Mouse (Mus musculus): ENCODE results near the gene Fbxl17.

DNA sequence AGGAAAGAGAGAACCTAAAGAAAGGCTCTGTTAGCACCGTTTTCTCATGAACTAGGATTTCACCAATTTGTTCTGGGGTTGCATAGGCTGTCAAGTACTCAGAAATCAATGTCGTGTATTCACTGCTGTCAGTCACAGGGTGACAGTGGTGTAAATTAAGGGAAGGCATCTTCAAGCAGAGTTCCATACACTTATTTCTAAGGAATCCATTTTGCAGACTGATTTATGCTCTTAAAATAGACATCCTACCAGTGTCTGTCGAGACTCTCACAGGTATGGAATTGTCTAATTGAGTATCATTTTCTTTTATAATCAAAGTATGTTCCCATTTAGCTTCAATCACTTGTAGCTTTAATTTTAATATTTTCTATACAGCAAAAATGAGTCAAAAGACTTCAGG, 189.8 kb downstream of the Fbxl17 start:
- no peak for TF ChIP-seq CTCF (IDR thresholded peaks at IDR 0.05; ENCODE audit: control insufficient read depth, insufficient read depth, insufficient replicate concordance, low read depth, low read length)
- no peak for TF ChIP-seq POLR2A (IDR thresholded peaks at IDR 0.05; ENCODE audit: control insufficient read depth, low read depth, low read length)
